Mouse (Mus musculus) heart, postnatal 0 days (tissue): ENCODE measurements around the gene Vbp1.

Experiments
- CTCF ChIP-seq: IDR thresholded peaks from 2 replicates; pipeline ENCODE4 v1.5.1; 2016; ENCODE audit warnings: antibody characterized with exemption, control low read depth, low read depth
- EP300 ChIP-seq: IDR thresholded peaks from 2 replicates; pipeline ENCODE4 v1.6.1; 2016; ENCODE audit warnings: antibody characterized with exemption, low read depth

DNA sequence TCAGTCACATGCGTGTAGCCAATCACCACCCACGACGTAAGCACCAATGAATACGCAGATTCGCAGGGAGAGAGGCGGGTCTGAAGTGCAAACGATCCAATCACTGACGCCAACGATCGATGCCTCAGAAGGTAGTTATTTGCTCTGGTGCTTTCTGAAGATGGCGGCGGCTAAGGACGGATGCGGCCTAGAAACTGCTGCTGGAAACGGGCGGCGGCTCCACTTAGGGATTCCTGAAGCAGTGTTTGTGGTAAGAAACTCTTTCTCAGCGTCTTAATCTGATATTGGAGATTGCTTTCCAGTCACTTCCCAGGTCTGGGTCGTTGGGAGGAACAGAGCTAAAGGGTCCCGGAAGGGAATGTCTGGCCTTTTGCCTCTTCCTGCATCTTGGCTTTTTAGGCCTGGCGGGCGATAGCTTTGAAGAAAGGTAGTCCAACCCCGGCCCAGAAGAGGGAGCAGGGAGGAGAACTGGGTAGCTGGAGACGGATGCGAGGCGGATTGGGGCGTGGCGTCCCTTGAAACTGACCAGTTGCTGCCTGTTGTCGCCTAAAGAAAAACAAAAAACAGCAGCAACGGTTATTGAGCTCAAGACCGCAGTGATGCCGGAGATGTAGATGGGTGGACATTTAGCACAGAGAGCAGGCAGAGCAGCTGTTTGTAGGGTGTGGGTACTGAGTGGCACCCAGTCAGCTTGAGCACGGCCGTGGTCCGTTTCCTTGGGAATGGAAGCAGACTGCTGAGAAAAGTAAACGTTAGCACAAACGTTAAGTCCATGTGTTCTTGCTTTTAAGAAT is at the start of gene Vbp1:
- TF ChIP-seq EP300 (no peak), CTCF (no peak)
